Mouse (Mus musculus) mouse embryonic stem cell (cell line): Measurements from ENCODE around the gene Atp6v1e2.

Experiments
- in situ Hi-C, 2 experiments: fragments of 300-500 bp; cut with MboI; formaldehyde crosslinking; loops; 1 replicate in 1 of 2; 3 replicates in 1 of 2; pipeline ENCODE4 v1.14.3; 2019 to 2020; ENCODE audit warnings: low sequenced_read_pairs in 2 of 2, low pct_unique_long_range_greater_than_20kb in 1 of 2, mixed read lengths in 1 of 2; ENCODE audit not compliant: unreplicated experiment in 1 of 2

Atp6v1e2 gene

DNA sequence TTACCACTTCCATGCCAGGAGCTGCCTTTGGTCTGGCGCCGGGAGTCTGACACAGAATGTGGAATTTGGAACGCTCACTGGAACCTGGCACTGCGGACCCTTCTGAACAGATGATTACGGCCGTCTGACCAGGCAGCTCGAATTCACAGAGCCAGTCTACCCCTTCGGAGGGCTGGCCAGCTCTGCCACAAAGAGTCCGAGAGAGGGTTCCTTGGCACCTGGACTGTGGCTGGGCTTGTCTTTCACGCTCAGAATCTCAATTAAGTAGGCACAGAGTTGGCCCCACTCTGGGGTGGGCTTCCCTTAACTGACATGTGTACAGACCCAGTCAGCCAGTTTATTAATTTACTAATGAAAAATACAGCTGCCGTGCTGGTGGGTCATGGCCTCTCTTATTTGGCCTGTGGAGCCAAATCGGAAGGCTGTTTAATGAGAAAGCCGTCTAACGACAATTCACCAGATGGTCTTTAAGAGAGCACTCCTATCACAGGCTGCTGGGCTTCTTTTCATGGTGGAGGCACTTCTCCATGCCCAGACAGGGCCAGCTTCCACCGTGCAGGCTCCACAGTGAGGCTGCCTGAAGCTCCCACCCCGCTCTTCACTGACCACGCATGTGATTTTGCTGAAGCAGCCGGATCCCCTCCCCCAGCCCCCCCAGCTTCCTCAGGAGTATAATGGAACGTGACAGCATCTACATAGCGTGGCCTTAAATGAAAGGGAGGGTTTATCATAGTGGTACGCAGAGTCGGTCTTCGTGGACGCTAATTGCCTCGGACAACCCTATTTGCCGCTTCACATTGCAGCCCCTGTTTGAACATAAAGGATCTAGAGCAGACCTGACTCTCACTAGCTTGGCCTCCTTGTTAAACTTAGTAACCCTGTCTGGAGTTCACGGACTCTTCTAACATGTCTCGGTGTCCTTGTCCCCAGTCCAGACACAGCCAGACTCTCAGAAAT, at the start of gene Atp6v1e2:
Gene Atp6v1e2 (minus strand): TSS at position 58 of the 957 bp plus-strand sequence.
- in situ Hi-C loops, result no loop called here

DNA sequence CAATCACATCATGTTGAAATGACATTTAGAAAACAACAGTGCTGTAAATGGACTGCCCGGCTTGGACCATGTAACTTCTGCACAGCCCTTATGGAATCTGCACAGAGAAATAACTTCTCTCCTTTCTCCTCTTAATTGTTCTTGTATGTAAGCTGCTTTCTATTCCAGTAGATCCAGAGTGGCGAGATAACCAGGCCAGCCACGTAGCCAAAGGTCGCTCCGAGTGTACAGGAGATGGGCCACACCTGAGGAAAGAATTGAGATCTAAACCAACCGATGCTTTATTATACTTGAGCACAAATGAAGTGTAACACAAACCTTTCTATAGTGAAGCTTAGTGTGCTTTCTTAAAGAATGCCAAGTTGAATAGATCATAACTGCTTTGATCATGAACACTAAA, 49.6 kb upstream of the Atp6v1e2 start:
- in situ Hi-C loops, result no loop called here

DNA sequence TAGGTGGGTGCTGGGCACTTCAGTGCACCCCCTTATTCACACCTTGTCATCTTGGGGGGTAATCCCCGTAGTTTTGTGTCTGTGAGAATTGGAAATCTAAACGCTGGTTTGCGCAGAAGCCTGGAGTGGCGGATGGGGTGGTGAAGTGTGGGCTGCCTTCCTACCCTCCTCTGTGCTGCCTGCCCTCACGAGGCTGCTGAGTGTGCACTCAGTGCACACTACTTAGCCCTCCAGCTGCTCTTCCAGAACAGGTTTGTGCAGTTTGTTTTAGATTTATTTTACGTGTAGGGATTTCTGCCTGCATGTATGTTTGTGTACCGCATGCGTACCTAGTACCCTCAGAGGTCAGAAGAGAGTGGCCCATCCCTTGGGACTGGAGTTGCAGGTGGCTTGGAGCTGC, 43.6 kb upstream of the Atp6v1e2 start:
- in situ Hi-C loops, result no loop called here

DNA sequence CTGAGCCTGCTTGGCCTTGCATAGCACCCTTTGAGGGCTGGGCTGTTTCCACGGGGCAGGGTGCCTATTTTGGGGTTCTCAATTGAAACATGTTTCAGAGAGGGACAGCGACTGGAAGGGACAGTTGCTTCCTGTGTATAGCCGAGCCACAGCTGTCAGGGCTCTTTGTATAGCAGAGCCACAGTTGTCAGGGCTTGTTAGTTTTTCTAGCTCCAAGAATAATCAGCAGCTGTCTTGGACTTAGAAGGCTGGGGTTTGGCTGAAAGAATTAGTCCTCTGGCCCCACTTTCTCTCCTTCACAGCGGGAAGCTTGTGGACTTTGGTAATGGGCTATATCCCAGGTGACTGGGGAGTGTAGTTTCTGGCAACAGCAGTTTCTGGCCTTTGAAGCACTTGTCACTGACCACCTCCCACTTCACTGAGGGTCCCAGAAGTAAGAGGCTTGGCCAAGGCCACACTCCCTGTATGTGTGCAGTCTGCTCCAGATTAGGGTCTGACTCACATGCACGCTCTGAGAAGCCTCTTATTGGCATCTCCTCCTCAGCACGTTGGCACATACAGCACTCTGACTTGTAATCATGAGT, 41.0 kb upstream of the Atp6v1e2 start:
- in situ Hi-C loops, result no loop called here

DNA sequence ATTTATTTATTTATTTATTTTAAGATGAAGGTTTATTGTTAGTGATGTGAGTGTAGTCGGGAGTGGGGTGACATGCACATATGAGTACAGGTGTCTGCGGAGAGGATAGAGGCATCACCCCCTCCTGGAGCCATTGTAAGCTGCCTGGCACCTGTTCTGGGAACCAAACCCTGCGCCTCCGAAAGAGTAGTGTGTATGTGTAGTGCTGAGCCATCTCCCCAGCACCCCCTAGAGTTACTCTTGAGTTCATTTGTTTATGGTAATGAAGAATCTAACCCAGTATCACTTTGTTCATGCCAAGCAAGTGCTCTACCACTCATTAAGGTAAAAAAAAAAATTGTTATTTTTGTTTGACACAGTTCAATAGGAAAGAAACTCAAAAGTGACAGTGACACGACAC, 40.5 kb upstream of the Atp6v1e2 start:
- in situ Hi-C loops, result no loop called here

DNA sequence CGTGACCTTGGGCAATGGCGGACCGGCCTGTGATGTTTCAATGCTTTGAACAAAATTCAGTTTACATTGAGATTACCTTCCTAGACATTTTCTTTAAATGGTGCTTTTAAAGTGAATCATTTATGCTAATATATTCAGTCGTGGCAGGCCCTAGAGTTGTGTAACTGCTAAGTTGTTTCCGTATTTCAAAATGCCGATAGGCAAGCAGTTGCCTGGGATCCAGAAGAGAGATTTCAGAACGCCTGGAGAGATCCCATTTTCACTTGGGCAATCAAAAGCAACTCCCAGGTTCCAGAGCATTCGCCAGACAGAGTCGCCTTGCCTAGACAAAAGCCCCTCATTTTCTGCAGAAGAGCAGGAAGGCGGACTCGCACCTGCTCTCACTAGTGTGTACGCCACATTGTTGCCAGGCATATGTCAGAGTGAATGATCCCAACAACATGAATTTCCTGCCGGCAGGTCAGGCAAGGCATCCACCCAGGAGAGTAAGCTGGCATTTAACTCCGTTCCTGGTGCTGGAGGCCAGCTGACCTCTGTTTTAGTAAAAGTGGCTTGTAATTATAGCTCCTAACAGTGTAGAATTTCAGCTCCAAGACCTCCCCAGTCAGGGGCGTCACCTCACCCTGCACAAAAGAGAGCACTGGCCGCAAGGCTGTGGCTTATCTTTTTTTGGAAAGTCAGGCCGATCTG, 38.9 kb upstream of the Atp6v1e2 start:
- in situ Hi-C loops, result no loop called here

DNA sequence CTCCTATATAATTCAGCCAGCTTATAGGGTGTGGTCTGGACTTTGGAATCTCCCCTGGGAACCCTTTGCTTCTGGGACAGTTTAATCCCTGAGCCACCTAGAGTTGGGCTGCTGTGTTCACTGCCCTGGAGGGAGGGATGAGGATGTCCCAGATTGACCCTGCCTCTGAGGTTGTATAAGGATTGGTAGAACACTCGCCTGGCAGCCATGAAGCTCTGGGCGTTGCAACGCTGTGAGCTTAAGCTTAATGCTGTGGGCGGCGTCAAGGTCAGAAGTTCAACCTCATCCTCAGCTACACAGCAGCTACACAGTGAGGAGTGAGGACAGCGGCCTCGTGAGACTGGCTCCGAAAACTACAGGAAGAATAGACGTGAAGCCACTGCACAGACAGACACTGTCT, 34.8 kb upstream of the Atp6v1e2 start:
- in situ Hi-C loops, result no loop called here

DNA sequence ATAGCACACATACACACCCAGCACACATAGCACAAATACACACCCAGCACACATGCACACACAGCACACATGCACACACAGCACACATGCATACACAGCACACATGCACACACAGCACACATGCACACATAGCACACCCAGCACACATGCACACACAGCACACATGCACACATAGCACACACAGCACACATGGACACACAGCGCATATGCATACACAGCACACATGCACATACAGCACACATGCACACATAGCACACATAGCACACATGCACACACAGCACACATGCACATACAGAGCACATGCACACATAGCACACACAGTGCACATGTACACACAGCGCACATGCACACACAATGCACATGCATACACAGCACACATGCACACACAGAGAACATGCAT, 34.0 kb upstream of the Atp6v1e2 start:
- in situ Hi-C loops, result no loop called here

DNA sequence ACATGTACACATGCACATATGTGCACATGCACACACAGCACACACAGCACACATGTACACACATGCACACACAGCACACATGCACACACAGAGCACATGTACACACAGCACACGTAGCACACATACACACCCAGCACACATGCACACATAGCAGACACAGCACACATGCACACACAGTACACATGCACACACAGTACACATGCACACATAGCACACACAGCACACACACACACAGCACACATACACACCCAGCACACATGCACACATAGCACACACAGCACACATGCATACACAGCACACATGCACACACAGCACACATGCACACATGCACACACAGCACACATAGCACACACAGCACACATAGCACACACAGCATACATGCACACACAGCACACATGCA, 33.5 kb upstream of the Atp6v1e2 start:
- in situ Hi-C loops, result no loop called here

DNA sequence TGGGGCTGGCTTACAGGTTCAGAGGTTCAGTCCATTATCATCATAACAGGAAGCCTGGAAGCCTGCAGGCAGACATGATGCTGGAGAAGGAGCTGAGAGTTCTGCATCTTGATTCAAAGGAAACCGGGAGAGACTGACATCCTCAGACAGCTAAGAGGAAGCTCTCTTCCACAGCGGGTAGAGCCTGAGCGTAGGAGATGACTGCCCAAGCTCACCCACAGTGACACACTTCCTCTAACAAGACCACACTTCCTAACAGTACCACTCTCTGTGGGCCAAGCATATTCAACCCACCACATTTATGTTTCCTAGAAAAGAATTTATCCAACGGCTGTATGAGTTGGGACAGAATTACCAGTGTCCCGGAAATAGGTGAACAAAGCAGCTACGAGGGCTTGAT, 30.8 kb upstream of the Atp6v1e2 start:
- in situ Hi-C loops, result no loop called here

DNA sequence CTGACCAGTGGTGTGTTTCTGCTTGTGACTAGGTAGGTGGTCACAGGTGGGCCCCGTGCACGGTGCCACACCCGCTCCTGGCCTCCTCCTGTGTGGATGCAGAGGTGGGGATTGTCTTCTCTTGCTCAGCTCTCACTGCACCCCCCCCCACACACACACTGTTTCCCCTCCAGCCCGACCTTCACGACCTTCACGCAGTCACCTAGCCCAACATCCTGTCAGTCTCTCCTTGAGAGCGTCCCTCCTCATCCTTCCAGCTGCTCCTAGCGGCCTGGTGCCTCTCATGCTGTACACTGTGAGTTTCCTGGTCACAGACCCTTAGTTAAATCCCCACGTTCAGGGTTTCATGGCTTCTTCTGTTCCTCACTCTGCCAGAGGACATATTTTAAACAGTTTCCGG, 28.7 kb upstream of the Atp6v1e2 start:
- in situ Hi-C loops, result no loop called here

DNA sequence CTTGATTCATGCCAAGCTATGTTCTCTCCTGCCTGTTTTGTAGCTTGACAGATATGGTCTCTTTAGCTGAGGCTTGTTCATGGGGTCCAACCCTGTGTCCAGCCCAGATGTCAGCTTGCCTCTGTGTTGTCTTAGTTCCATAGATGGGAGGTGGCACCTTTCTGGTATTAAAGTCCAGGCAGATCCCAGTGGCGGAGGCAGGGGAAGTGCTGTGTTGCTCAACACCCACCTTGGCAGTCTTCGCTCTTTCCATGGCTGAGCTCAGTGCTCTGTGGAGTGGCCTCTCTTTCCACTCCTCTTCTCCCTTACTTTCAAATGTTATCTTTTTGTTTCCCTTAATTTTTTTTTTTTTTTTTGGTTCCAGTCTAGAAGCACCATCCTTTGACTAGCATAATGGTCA, 25.4 kb upstream of the Atp6v1e2 start:
- in situ Hi-C loops, result no loop called here

DNA sequence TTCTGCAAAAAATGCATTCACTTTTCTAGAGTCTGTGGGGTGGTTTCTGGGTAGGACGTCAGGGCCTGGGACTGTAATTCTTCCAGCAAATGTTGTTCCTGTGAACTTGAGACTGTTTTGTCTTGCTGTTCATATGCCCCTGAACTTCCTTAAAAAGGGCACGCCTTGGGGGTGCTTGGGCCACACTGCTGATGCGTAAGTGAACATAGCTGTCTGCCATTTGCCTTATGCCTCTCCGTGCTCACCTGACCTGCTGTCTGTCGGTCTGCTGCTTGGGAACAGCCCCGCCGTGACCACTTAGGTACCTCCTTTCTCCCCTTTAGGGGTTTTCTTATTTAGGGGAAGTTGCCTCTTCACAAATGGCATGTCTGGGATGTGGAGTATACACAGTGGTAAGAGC, 24.2 kb upstream of the Atp6v1e2 start:
- in situ Hi-C loops, result no loop called here

DNA sequence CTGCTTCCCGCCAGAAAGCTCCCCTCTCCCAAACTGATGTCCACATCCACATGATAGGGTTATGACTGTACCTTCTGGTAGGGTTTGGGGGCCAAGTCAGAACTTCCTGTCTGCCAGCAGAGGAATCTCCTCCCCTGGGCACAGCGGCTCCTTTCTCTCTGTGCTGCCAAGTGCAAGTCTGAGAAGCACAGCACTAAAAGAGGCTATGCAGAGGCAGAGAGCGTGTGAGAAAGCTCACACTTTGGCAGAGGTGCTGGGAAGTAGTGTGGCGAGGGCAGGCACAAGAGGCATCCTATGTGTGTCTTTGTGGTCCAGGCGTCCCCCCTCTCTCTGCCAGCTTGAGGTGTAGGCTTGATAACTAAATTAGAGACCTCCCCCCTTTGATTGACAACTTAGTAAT, 23.3 kb upstream of the Atp6v1e2 start:
- in situ Hi-C loops, result no loop called here

DNA sequence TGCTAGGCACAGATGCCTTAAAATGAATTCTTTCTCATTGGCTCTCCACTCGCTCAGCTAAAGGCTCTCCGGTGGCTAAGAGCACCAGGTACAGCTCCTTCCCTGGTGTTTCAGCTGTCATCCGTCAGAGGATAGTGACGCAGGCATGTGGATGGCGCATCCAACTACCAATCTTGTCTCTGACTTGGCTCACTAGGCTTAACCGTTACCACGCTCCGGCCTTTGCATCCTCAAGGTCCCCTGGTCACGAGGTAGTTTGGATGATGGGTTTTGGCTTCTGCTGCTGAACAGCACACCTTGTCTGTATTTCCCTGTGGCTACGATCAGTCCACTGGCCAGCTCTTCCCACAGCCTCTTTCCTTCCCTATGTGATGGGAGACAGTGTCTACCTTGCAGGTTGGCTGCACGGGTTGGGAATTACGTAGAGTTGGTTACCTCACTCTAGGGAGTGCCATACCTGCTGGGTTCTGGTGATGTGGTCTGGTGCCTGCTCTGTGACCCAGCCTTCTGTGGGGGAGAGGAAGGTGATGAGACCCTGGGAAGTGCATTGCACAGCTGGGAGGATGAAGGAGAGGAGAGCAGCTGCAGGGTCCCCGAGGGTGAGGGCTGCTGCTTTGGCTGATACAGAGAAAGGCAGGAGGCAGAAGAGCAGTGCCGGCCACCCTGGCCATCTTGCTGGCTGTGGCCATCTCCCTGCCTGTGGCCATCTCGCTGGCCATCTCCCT, 22.5 kb upstream of the Atp6v1e2 start:
- in situ Hi-C loops, result no loop called here

DNA sequence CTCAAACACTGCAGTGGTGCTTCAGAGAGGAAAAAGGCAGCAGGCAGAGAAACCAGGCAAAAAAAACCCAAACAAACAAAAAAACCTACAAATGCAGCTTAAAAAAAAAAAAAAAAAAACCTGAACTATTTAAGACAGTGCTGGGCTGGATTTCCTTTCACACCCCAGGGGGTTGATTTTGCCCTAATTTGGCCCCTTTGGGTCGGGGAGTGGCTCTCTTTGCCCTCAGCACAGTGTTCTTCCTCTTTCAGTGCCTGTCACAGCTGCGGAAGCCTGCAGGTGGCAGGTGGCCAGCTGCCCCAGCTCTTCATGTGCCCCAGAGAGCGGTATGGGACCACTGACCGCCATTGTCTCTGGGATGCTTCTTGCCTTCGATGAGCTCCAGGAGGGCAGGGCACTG, 21.9 kb upstream of the Atp6v1e2 start:
- in situ Hi-C loops, result no loop called here

DNA sequence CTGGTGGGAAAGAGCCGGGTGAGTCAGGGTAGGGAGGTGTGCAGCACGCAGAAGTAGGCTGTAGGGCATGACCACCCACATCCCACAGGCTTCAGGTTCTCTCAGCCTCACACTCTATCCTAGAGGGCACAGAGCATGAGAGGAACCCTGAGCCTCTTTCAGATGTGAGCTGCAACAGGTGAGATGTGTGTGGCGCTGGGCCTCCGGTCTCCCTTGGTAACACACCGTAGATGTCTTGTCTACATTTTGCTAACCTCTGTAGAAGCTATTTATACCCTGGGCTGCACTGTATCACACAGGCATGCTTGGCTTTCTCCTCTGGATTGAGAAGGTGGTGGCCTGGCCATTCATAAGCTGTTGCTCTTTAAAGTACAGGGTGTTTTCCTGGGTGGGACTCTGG, 20.9 kb upstream of the Atp6v1e2 start:
- in situ Hi-C loops, result no loop called here

DNA sequence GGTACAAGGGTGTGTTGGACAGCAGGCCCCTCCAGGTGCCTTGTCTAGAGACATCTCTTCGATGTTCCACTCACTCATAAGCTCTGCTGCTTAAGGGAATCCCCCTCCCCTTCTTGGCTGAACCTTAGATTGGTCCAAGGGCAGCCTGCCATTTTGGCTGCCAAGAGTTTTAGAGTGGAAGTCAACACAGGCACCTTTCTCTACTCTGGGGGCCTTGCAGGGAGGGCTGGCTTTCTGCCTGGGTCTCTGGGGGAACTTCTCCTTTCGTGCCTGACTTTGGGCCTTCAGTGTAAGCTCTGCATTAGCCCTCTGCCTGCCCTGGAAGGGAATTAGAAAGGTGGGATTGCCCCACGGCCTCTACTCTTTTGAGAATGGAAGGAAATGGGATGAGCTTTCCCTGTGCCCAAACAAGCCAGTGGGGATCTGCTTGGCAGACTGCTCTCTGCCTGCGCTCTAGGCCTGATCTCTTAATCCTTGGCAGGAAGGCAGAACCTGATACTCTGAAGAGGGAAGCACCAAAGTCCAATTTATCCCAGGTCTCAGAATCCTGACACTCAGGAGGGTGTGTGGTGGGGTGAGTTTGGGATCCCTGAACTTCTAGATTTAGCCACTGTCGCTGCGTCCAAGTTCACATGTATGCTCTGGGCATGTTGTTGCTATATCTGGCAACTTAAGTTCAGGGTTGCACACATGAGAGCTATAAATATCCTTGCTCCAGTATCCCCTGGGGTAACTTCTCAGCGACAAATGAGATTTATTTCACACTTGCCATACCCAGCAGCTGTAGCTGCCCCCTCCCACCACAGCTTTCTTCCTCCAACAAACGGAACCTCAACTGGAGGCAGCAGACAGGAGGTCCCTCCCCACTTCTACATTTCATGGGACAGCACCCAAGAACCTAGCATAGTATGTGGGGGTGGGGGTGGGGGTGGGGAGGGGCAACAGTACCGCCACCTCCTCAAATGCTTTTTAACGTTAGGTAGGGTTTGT, 20.1 kb upstream of the Atp6v1e2 start:
- in situ Hi-C loops, result no loop called here
